Mouse (Mus musculus) right cerebral cortex, adult 18-20 months (tissue): Measurements from ENCODE around the gene Gpbar1.
A peak's percentile ranks its signal among the peaks of the same experiment; 100 is the strongest.
"Not testable (repeated sequence)": the region's sequence is repeated elsewhere in the genome, so short reads cannot be mapped to it uniquely, and the experiment has no call there.

Experiments used
- DNase-seq: peaks from one replicate; pipeline ENCODE4 v3.0.0; 2022; ENCODE audit warnings: mixed read lengths

Gene Gpbar1

GRCm38 (mm10) chr1:74296477-74296876 is 18.1 kb downstream of the Gpbar1 start:
- DNase-seq = no peak

- DNase-seq = no peak
These were observed 18.9 kb downstream of the Gpbar1 start for GRCm38 (mm10) chr1:74297269-74297668.

- DNase-seq = no peak
These were observed 19.9 kb downstream of the Gpbar1 start for GRCm38 (mm10) chr1:74298157-74298750.

- no peak for DNase-seq
These were observed 20.6 kb downstream of the Gpbar1 start for GRCm38 (mm10) chr1:74298996-74299395.

- no peak for DNase-seq
These were observed 22.2 kb downstream of the Gpbar1 start for GRCm38 (mm10) chr1:74300347-74301110.

GRCm38 (mm10) chr1:74302229-74302628 is 23.9 kb downstream of the Gpbar1 start:
- no peak for DNase-seq

GRCm38 (mm10) chr1:74302835-74303234 is 24.5 kb downstream of the Gpbar1 start:
- DNase-seq = no peak

GRCm38 (mm10) chr1:74303509-74304338 is 25.4 kb downstream of the Gpbar1 start:
- DNase-seq = peak; percentile 52

GRCm38 (mm10) chr1:74304339-74304790 is 26.0 kb downstream of the Gpbar1 start:
- DNase-seq = no peak

- no peak for DNase-seq
These were observed 26.6 kb downstream of the Gpbar1 start for GRCm38 (mm10) chr1:74304946-74305345.

- DNase-seq = no peak
These were observed 27.2 kb downstream of the Gpbar1 start, which contains the start of gene Tmbim1 for GRCm38 (mm10) chr1:74305522-74305921. Gene Tmbim1, minus strand, starts transcription at chr1:74305622.

GRCm38 (mm10) chr1:74307146-74307545 is 28.8 kb downstream of the Gpbar1 start:
- DNase-seq = no peak

GRCm38 (mm10) chr1:74308001-74308964 is 29.9 kb downstream of the Gpbar1 start:
- no peak for DNase-seq

- no peak for DNase-seq
These were observed 31.4 kb downstream of the Gpbar1 start for GRCm38 (mm10) chr1:74309767-74310166.

GRCm38 (mm10) chr1:74313049-74313692 is 34.8 kb downstream of the Gpbar1 start:
- peak; percentile 71 for DNase-seq

GRCm38 (mm10) chr1:74314796-74315195 is 36.4 kb downstream of the Gpbar1 start:
- DNase-seq = no peak

- no peak for DNase-seq
These were observed 37.9 kb downstream of the Gpbar1 start for GRCm38 (mm10) chr1:74316114-74316827.

GRCm38 (mm10) chr1:74318711-74319110 is 40.4 kb downstream of the Gpbar1 start:
- DNase-seq = no peak

GRCm38 (mm10) chr1:74321396-74321795 is 43.0 kb downstream of the Gpbar1 start:
- DNase-seq = no peak

GRCm38 (mm10) chr1:74326916-74327315 is 48.6 kb downstream of the Gpbar1 start:
- not testable (repeated sequence) for DNase-seq
